Mouse (Mus musculus) heart, embryonic 16.5 days (tissue): ENCODE data around the gene Auts2. TPM values are rescaled to one million over a fixed set of nuclear protein-coding genes. Genes with fewer than 3 reads are reported as not detected.

Experiments used
- ATAC-seq: fragments of 200-750 bp; cut with Nextera tagmentation; replicated peaks from 2 replicates; pipeline ENCODE4 v1.8.0; 2017; ENCODE audit warnings: moderate number of reproducible peaks; ENCODE audit not compliant: insufficient read depth, low FRiP score; ENCODE audit errors: extremely low read depth
- H3K27ac ChIP-seq: fragments of 300-500 bp; sonication (generic); 2 replicates; pipeline ENCODE4 v1.5.1; 2014; ENCODE audit warnings: mild to moderate bottlenecking, low read length, control low read depth, moderate library complexity
- H3K27me3 ChIP-seq: fragments of 300-500 bp; sonication (generic); 2 replicates; pipeline ENCODE4 v1.6.1; 2014; ENCODE audit warnings: low read length, mixed read lengths; ENCODE audit not compliant: control insufficient read depth, insufficient read depth
- H3K36me3 ChIP-seq: fragments of 300-500 bp; sonication (generic); 2 replicates; pipeline ENCODE4 v1.6.1; 2014; ENCODE audit not compliant: control insufficient read depth, insufficient read depth
- H3K4me1 ChIP-seq: fragments of 300-500 bp; sonication (generic); 2 replicates; pipeline ENCODE4 v1.6.1; 2014; ENCODE audit warnings: low read length, mixed read lengths; ENCODE audit not compliant: control insufficient read depth, insufficient read depth
- H3K4me2 ChIP-seq: fragments of 300-500 bp; sonication (generic); 2 replicates; pipeline ENCODE4 v1.6.1; 2014; ENCODE audit warnings: low read depth, mild to moderate bottlenecking, control low read depth, low read length
- H3K4me3 ChIP-seq: fragments of 300-500 bp; sonication (generic); 2 replicates; pipeline ENCODE4 v1.5.1; 2014; ENCODE audit warnings: mild to moderate bottlenecking, control low read depth, low read length
- H3K9ac ChIP-seq: fragments of 300-500 bp; sonication (generic); 2 replicates; pipeline ENCODE4 v1.6.1; 2014; ENCODE audit warnings: low read length, control low read depth
- H3K9me3 ChIP-seq: fragments of 300-500 bp; sonication (generic); replicated peaks from 2 replicates; pipeline ENCODE4 v1.6.1; 2016; ENCODE audit warnings: low read length; ENCODE audit not compliant: control insufficient read depth
- WGBS: fragments of 180-500 bp; shearing (Covaris S2); extraction: QIAGEN DNeasy Blood & Tissue Kit; methylation state at CpG from one replicate; pipeline ENCODE4 v1.1.7; 2014; 5-methylcytosine and 5-hydroxymethylcytosine counted together
- polyA plus RNA-seq: library from polyadenylated mRNA; unstranded; fragments of >200 nt; fragmentation: Nextera tagmentation; extraction: Ambion mirVana; gene quantifications from 2 replicates; pipeline ENCODE4 v1.2.1, GENCODE M21; 2015

The Auts2 gene
- polyA plus RNA-seq, 1 experiment from 2014 or later = 16.3 TPM

- H3K36me3 ChIP-seq = no peaks in the 10 kb centered on the region
- H3K4me2 ChIP-seq = no peak overlapping the region
- H3K9ac ChIP-seq = no peak overlapping the region
- 93% methylated on average over 2 of the region's 2 CpGs for WGBS
- H3K4me3 ChIP-seq = no peak overlapping the region
- no peak overlapping the region for H3K27ac ChIP-seq
- no peaks in the 10 kb centered on the region for H3K9me3 ChIP-seq
- no peaks in the 10 kb centered on the region; the same call in none of the 2 replicates for H3K4me1 ChIP-seq
- H3K27me3 ChIP-seq = no peaks in the 10 kb centered on the region
- no peak for ATAC-seq
Observed at GRCm38 (mm10) chr5:131806350-131806749, 736.8 kb downstream of the Auts2 start.

- Histone ChIP-seq H3K9ac (no peak overlapping the region), H3K4me1 (no peaks in the 10 kb centered on the region; the same call in none of the 2 replicates), H3K4me2 (no peak overlapping the region), H3K9me3 (no peaks in the 10 kb centered on the region), H3K36me3 (no peaks in the 10 kb centered on the region), H3K4me3 (no peak overlapping the region), H3K27me3 (no peaks in the 10 kb centered on the region), H3K27ac (no peak overlapping the region)
- WGBS = 72% methylated on average over 4 of the region's 4 CpGs
- ATAC-seq = no peak
Observed at GRCm38 (mm10) chr5:131805277-131805676, 737.9 kb downstream of the Auts2 start.

GRCm38 (mm10) chr5:131803609-131804008 lies 739.5 kb downstream of the Auts2 start:
- Histone ChIP-seq H3K9me3 (no peaks in the 10 kb centered on the region), H3K4me3 (no peak overlapping the region), H3K4me2 (no peak overlapping the region), H3K4me1 (no peaks in the 10 kb centered on the region; the same call in none of the 2 replicates), H3K27me3 (no peaks in the 10 kb centered on the region), H3K27ac (no peak overlapping the region), H3K9ac (no peak overlapping the region), H3K36me3 (no peaks in the 10 kb centered on the region)
- WGBS = 32% methylated on average over 10 of the region's 10 CpGs
- no peak for ATAC-seq

- Histone ChIP-seq H3K9me3 (no peaks in the 10 kb centered on the region), H3K4me3 (no peak overlapping the region), H3K27me3 (no peaks in the 10 kb centered on the region), H3K4me1 (no peaks in the 10 kb centered on the region; the same call in none of the 2 replicates), H3K36me3 (no peaks in the 10 kb centered on the region), H3K9ac (no peak overlapping the region), H3K27ac (no peak overlapping the region), H3K4me2 (no peak overlapping the region)
- 66% methylated on average over 6 of the region's 6 CpGs for whole genome bisulfite sequencing
- ATAC-seq = no peak
Observed at GRCm38 (mm10) chr5:131802340-131803036, 740.7 kb downstream of the Auts2 start.

GRCm38 (mm10) chr5:131801924-131802323 lies 741.2 kb downstream of the Auts2 start:
- Histone ChIP-seq H3K4me1 (no peaks in the 10 kb centered on the region; the same call in none of the 2 replicates), H3K4me3 (no peak overlapping the region), H3K4me2 (no peak overlapping the region), H3K9me3 (no peaks in the 10 kb centered on the region), H3K27ac (no peak overlapping the region), H3K27me3 (no peaks in the 10 kb centered on the region), H3K9ac (no peak overlapping the region), H3K36me3 (no peaks in the 10 kb centered on the region)
- 64% methylated on average over 6 of the region's 6 CpGs for WGBS
- no peak for ATAC-seq

- Histone ChIP-seq H3K9me3 (no peaks in the 10 kb centered on the region), H3K36me3 (no peaks in the 10 kb centered on the region), H3K27ac (no peak overlapping the region), H3K4me1 (no peaks in the 10 kb centered on the region; the same call in 1 of the 2 replicates), H3K4me3 (no peak overlapping the region), H3K4me2 (no peak overlapping the region), H3K27me3 (no peaks in the 10 kb centered on the region), H3K9ac (no peak overlapping the region)
- no peak for ATAC-seq
- WGBS = 76% methylated on average over 5 of the region's 5 CpGs
Observed at GRCm38 (mm10) chr5:131798373-131798772, 744.8 kb downstream of the Auts2 start.

- Histone ChIP-seq H3K9me3 (no peaks in the 10 kb centered on the region), H3K36me3 (no peaks in the 10 kb centered on the region), H3K4me3 (no peak overlapping the region), H3K9ac (no peak overlapping the region), H3K4me2 (no peak overlapping the region), H3K4me1 (no peaks in the 10 kb centered on the region), H3K27ac (no peak overlapping the region), H3K27me3 (no peaks in the 10 kb centered on the region)
- ATAC-seq = no peak
Observed at GRCm38 (mm10) chr5:131797044-131797443, 746.1 kb downstream of the Auts2 start.

GRCm38 (mm10) chr5:131794411-131795133 lies 748.6 kb downstream of the Auts2 start:
- no peak overlapping the region for H3K27ac ChIP-seq
- WGBS = 42% methylated on average over 18 of the region's 18 CpGs
- no peaks in the 10 kb centered on the region for H3K9me3 ChIP-seq
- H3K4me1 ChIP-seq = no peaks in the 10 kb centered on the region
- no peaks in the 10 kb centered on the region for H3K27me3 ChIP-seq
- no peak for ATAC-seq
- no peak overlapping the region for H3K4me3 ChIP-seq
- H3K36me3 ChIP-seq = no peaks in the 10 kb centered on the region
- H3K9ac ChIP-seq = no peak overlapping the region
- peak overlapping the region; percentile 31; the same call in 1 of the 2 replicates for H3K4me2 ChIP-seq

- ATAC-seq = no peak
- Histone ChIP-seq H3K36me3 (no peaks in the 10 kb centered on the region), H3K9ac (no peak overlapping the region), H3K27me3 (no peaks in the 10 kb centered on the region), H3K9me3 (no peaks in the 10 kb centered on the region), H3K27ac (no peak overlapping the region), H3K4me2 (no peak overlapping the region), H3K4me1 (no peaks in the 10 kb centered on the region), H3K4me3 (no peak overlapping the region)
- WGBS = 75% methylated on average over 8 of the region's 8 CpGs
Observed at GRCm38 (mm10) chr5:131789601-131790000, 753.5 kb downstream of the Auts2 start.
